ENCODE assay signal across 11 mouse cellular contexts in the genomic region with DNA sequence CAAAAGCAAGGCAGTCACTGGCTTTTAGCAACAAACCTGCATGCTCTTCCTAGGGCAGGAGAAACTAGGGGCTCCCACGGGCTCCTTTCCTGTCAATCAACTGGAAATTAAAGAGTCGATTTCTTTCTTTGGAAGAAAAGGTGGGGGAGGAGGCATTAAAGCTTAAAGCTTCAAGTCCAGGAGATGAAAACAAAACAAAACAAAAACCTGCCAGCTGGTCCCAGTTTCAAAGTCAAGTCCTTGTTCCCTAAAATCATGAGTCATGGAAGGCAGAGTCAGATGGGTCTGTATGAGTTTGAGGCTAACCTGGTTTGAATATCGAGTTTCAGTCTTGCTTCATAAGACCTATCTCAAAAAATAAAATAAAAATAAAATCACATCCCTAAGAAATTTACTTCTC. TPM values are rescaled to one million over a fixed set of nuclear protein-coding genes. Genes with fewer than 3 reads are reported as not detected.
DNase-seq lines count a peak whose midpoint lies in the region; ATAC-seq and TF ChIP-seq lines count a peak whose summit lies in the region.
"Had no signal": no experiment of that assay in that cellular context is flagged by ENCODE, and none has a peak within 500 bp of the region (broad histone marks: within the 10 kb centered on the region; RNA-seq: fewer than 3 reads in every experiment).

No protein-coding gene starts in this region.

- TF ChIP-seq CTCF in E14TG2a.4 (conservative IDR thresholded peaks at IDR 0.05; ENCODE audit: low read length), result no peak

- no peaks in the 10 kb centered on the region for H3K9me3 ChIP-seq in hindbrain, embryonic 10.5 days
- H3K9me3 ChIP-seq in hindbrain, embryonic 11.5 days (ENCODE audit: control insufficient read depth, low read length), result no peaks in the 10 kb centered on the region
- no peaks in the 10 kb centered on the region for H3K9me3 ChIP-seq in E14TG2a.4 (ENCODE audit: low read length)
- H3K9me3 ChIP-seq in forebrain, embryonic 15.5 days, result no peaks in the 10 kb centered on the region
- no peaks in the 10 kb centered on the region for H3K9me3 ChIP-seq in midbrain, embryonic 11.5 days (ENCODE audit: control insufficient read depth, low read length)
- H3K9me3 ChIP-seq: heart, embryonic 12.5 days had no signal

- H3K27ac ChIP-seq in hindbrain, embryonic 10.5 days, result no peak overlapping the region
- no peak overlapping the region for H3K27ac ChIP-seq in hindbrain, embryonic 11.5 days (ENCODE audit: low read depth, low read length)
- H3K27ac ChIP-seq in forebrain, embryonic 15.5 days (replicated peaks), result no peak overlapping the region
- no peak overlapping the region for H3K27ac ChIP-seq in midbrain, embryonic 11.5 days (ENCODE audit: low read depth, low read length)

- ATAC-seq in hindbrain, embryonic 11.5 days (ENCODE audit: low FRiP score), result no peak
- ATAC-seq in forebrain, embryonic 15.5 days (replicated peaks), result no peak
- ATAC-seq in midbrain, embryonic 11.5 days (ENCODE audit: low FRiP score), result no peak

- H3K9ac ChIP-seq in hindbrain, embryonic 11.5 days (ENCODE audit: low read depth, low read length), result no peak overlapping the region
- no peak overlapping the region for H3K9ac ChIP-seq in forebrain, embryonic 15.5 days (replicated peaks)
- no peak overlapping the region for H3K9ac ChIP-seq in midbrain, embryonic 11.5 days (ENCODE audit: low read length)

- H3K4me3 ChIP-seq in hindbrain, embryonic 10.5 days, result 0 out of 2 replicates have a peak overlapping the region, but pooled peaks have one; percentile 83
- no peak overlapping the region for H3K4me3 ChIP-seq in hindbrain, embryonic 11.5 days (ENCODE audit: low read depth, low read length)
- H3K4me3 ChIP-seq in E14TG2a.4 (replicated peaks; ENCODE audit: low read length), result 0 out of 2 replicates have a peak overlapping the region, but pooled peaks have one; percentile 91
- no peak overlapping the region; the same call in 1 of the 2 replicates for H3K4me3 ChIP-seq in forebrain, embryonic 15.5 days
- H3K4me3 ChIP-seq in midbrain, embryonic 11.5 days (ENCODE audit: low read depth, low read length), result no peak overlapping the region

- H3K4me2 ChIP-seq in hindbrain, embryonic 11.5 days (replicated peaks; ENCODE audit: low read depth, low read length), result no peak overlapping the region; the same call in 1 of the 2 replicates
- H3K4me2 ChIP-seq in forebrain, embryonic 15.5 days (replicated peaks), result peak overlapping the region; percentile 76
- H3K4me2 ChIP-seq in midbrain, embryonic 11.5 days, result no peak overlapping the region

- DNase-seq in hindbrain, embryonic 10.5 days (ENCODE audit: low spot score), result no peak
- no peak for DNase-seq in hindbrain, embryonic 11.5 days (ENCODE audit: low spot score)
- DNase-seq in midbrain, embryonic 11.5 days (ENCODE audit: low spot score, missing footprints), result peak; percentile 6
- no peak for DNase-seq in adrenal gland, postnatal 36 days
- no peak for DNase-seq in retina, embryonic 14.5 days (ENCODE audit: low spot score)
- no peak for DNase-seq in cerebellum, adult 11 months
- DNase-seq: layer of hippocampus, adult 9-11 months; lung, postnatal 14 days had no signal

- peaks cover 58% of the 10 kb centered on the region for H3K36me3 ChIP-seq in hindbrain, embryonic 10.5 days
- H3K36me3 ChIP-seq in hindbrain, embryonic 11.5 days (ENCODE audit: control insufficient read depth, insufficient read depth, low read length), result peaks cover 7% of the 10 kb centered on the region; the same call in 1 of the 2 replicates
- peaks cover 53% of the 10 kb centered on the region for H3K36me3 ChIP-seq in E14TG2a.4 (ENCODE audit: insufficient read depth, low read length)
- H3K36me3 ChIP-seq in forebrain, embryonic 15.5 days, result peaks cover 21% of the 10 kb centered on the region
- H3K36me3 ChIP-seq in midbrain, embryonic 11.5 days (ENCODE audit: control insufficient read depth, insufficient read depth, low read length), result peaks cover 13% of the 10 kb centered on the region; the same call in 1 of the 2 replicates

- peaks cover 34% of the 10 kb centered on the region for H3K4me1 ChIP-seq in hindbrain, embryonic 10.5 days (replicated peaks)
- H3K4me1 ChIP-seq in hindbrain, embryonic 11.5 days (replicated peaks; ENCODE audit: control insufficient read depth, insufficient read depth, low read length), result peaks cover 6% of the 10 kb centered on the region; the same call in 1 of the 2 replicates
- peaks cover 55% of the 10 kb centered on the region for H3K4me1 ChIP-seq in E14TG2a.4 (replicated peaks; ENCODE audit: low read depth, low read length)
- peaks cover 28% of the 10 kb centered on the region for H3K4me1 ChIP-seq in forebrain, embryonic 15.5 days
- peaks cover 7% of the 10 kb centered on the region; the same call in 1 of the 2 replicates for H3K4me1 ChIP-seq in midbrain, embryonic 11.5 days (ENCODE audit: control insufficient read depth, insufficient read depth, low read length)

- WGBS in hindbrain, embryonic 10.5 days, result 54% methylated on average over 3 of the region's 3 CpGs
- WGBS in hindbrain, embryonic 11.5 days, result 54% methylated on average over 3 of the region's 3 CpGs
- 27% methylated on average over 3 of the region's 3 CpGs for WGBS in forebrain, embryonic 15.5 days
- WGBS in midbrain, embryonic 11.5 days, result 37% methylated on average over 3 of the region's 3 CpGs

- H3K27me3 ChIP-seq in hindbrain, embryonic 10.5 days (ENCODE audit: insufficient read depth, poor library complexity, severe bottlenecking), result no peaks in the 10 kb centered on the region
- no peaks in the 10 kb centered on the region for H3K27me3 ChIP-seq in hindbrain, embryonic 11.5 days (ENCODE audit: control insufficient read depth, insufficient read depth, low read length)
- H3K27me3 ChIP-seq in E14TG2a.4 (ENCODE audit: insufficient read depth, low read length), result no peaks in the 10 kb centered on the region
- H3K27me3 ChIP-seq in forebrain, embryonic 15.5 days, result no peaks in the 10 kb centered on the region
- H3K27me3 ChIP-seq in midbrain, embryonic 11.5 days (ENCODE audit: control insufficient read depth, insufficient read depth, low read length), result no peaks in the 10 kb centered on the region
- H3K27me3 ChIP-seq: heart, embryonic 12.5 days had no signal

RNA-seq across cellular contexts. Expression of a gene that starts 1.5 kb away (rescaled TPM):
- polyA plus RNA-seq in hindbrain, embryonic 10.5 days (2016; fragmentation: Nextera tagmentation; extraction: Ambion mirVana), result 19.1 and 21.4 TPM in 2 replicates
- polyA plus RNA-seq in hindbrain, embryonic 11.5 days (2014; fragmentation: Nextera tagmentation; extraction: Ambion mirVana), result 15.7 and 23.4 TPM in 2 replicates
- 15.1 and 15.4 TPM in 2 replicates for polyA plus RNA-seq in forebrain, embryonic 15.5 days (2015; fragmentation: Nextera tagmentation; extraction: Ambion mirVana)
- polyA plus RNA-seq in midbrain, embryonic 11.5 days (2014; fragmentation: Nextera tagmentation; extraction: Ambion mirVana), result 14.5 and 15.5 TPM in 2 replicates
- 10 to 100 TPM; 35.0 to 44.2 TPM for total RNA-seq in adrenal gland, postnatal 36 days (2021)

RNA-seq across cellular contexts. Expression of a gene that starts 8.6 kb away (rescaled TPM):
- polyA plus RNA-seq in hindbrain, embryonic 10.5 days (2016; fragmentation: Nextera tagmentation; extraction: Ambion mirVana), result 177 and 192 TPM in 2 replicates
- polyA plus RNA-seq in hindbrain, embryonic 11.5 days (2014; fragmentation: Nextera tagmentation; extraction: Ambion mirVana), result 164 and 173 TPM in 2 replicates
- polyA plus RNA-seq in forebrain, embryonic 15.5 days (2015; fragmentation: Nextera tagmentation; extraction: Ambion mirVana), result 135 and 140 TPM in 2 replicates
- 176 and 178 TPM in 2 replicates for polyA plus RNA-seq in midbrain, embryonic 11.5 days (2014; fragmentation: Nextera tagmentation; extraction: Ambion mirVana)
- 10 to 100 TPM; 16.4 to 19.7 TPM for total RNA-seq in adrenal gland, postnatal 36 days (2021)

RNA-seq across cellular contexts. Expression of a gene that starts 8.6 kb away (rescaled TPM):
- 61.2 and 67.0 TPM in 2 replicates for polyA plus RNA-seq in hindbrain, embryonic 10.5 days (2016; fragmentation: Nextera tagmentation; extraction: Ambion mirVana)
- polyA plus RNA-seq in hindbrain, embryonic 11.5 days (2014; fragmentation: Nextera tagmentation; extraction: Ambion mirVana), result 39.6 and 46.1 TPM in 2 replicates
- polyA plus RNA-seq in forebrain, embryonic 15.5 days (2015; fragmentation: Nextera tagmentation; extraction: Ambion mirVana), result 21.0 and 25.2 TPM in 2 replicates
- 49.8 and 55.3 TPM in 2 replicates for polyA plus RNA-seq in midbrain, embryonic 11.5 days (2014; fragmentation: Nextera tagmentation; extraction: Ambion mirVana)
- 1 to 10 TPM; 4.8 to 5.3 TPM for total RNA-seq in adrenal gland, postnatal 36 days (2021)

RNA-seq across cellular contexts. Expression of a gene that starts 21.1 kb away (rescaled TPM):
- 0.62 and 0.86 TPM in 2 replicates for polyA plus RNA-seq in hindbrain, embryonic 10.5 days (2016; fragmentation: Nextera tagmentation; extraction: Ambion mirVana)
- polyA plus RNA-seq in hindbrain, embryonic 11.5 days (2014; fragmentation: Nextera tagmentation; extraction: Ambion mirVana), result 0.40 and 0.42 TPM in 2 replicates
- 0.43 and 0.51 TPM in 2 replicates for polyA plus RNA-seq in forebrain, embryonic 15.5 days (2015; fragmentation: Nextera tagmentation; extraction: Ambion mirVana)
- polyA plus RNA-seq in midbrain, embryonic 11.5 days (2014; fragmentation: Nextera tagmentation; extraction: Ambion mirVana), result 0.25 and 0.44 TPM in 2 replicates
- total RNA-seq in adrenal gland, postnatal 36 days (2021), result not detected

RNA-seq across cellular contexts. Expression of a gene that starts 21.2 kb away (rescaled TPM):
- polyA plus RNA-seq in hindbrain, embryonic 10.5 days (2016; fragmentation: Nextera tagmentation; extraction: Ambion mirVana), result not detected in 2 replicates
- not detected in 2 replicates for polyA plus RNA-seq in hindbrain, embryonic 11.5 days (2014; fragmentation: Nextera tagmentation; extraction: Ambion mirVana)
- polyA plus RNA-seq in forebrain, embryonic 15.5 days (2015; fragmentation: Nextera tagmentation; extraction: Ambion mirVana), result not detected in 2 replicates
- polyA plus RNA-seq in midbrain, embryonic 11.5 days (2014; fragmentation: Nextera tagmentation; extraction: Ambion mirVana), result not detected in 2 replicates
- total RNA-seq in adrenal gland, postnatal 36 days (2021), result not detected
- polyA plus RNA-seq: heart, embryonic 12.5 days had no signal

Comparison
In these comparisons a context has a peak if more than half of its experiments do, and no peak if none do; other contexts are left out.
1. H3K4me3 ChIP-seq: peak in hindbrain, embryonic 10.5 days (single experiment) and E14TG2a.4 (single experiment); none in hindbrain, embryonic 11.5 days (single experiment), forebrain, embryonic 15.5 days (single experiment) and midbrain, embryonic 11.5 days (single experiment).